Mouse (Mus musculus) C2C12 (cell line): ENCODE measurements around the gene Gabpb2. TPM values are rescaled to one million over a fixed set of nuclear protein-coding genes. Genes with fewer than 3 reads are reported as not detected.

Experiments
- H3K27me3 ChIP-seq: one replicate; pipeline ENCODE4 v1.6.1; 2011; ENCODE audit not compliant: control insufficient read depth, insufficient read depth, insufficient read length
- H3K36me3 ChIP-seq: one replicate; pipeline ENCODE4 v1.6.1; 2011; ENCODE audit not compliant: control insufficient read depth, insufficient read depth
- H3K4me3 ChIP-seq: one replicate; pipeline ENCODE4 v1.5.1; 2011; ENCODE audit warnings: mild to moderate bottlenecking, control low read depth; ENCODE audit not compliant: poor library complexity, insufficient read depth, severe bottlenecking
- H3K79me2 ChIP-seq: one replicate; pipeline ENCODE4 v1.6.1; 2011; ENCODE audit not compliant: control insufficient read depth, insufficient read depth
- H3K79me3 ChIP-seq: one replicate; pipeline ENCODE4 v1.6.1; 2011; ENCODE audit warnings: low read depth, control low read depth
- H3ac ChIP-seq: one replicate; pipeline ENCODE3; 2011; ENCODE audit warnings: low read depth; ENCODE audit not compliant: control insufficient read depth, insufficient read length
- CEBPB ChIP-seq: IDR thresholded peaks from one replicate; pipeline ENCODE4 v1.6.1; 2011; ENCODE audit warnings: low read depth, mild to moderate bottlenecking, control low read depth, moderate library complexity
- CTCF ChIP-seq: IDR thresholded peaks from one replicate; pipeline ENCODE4 v1.5.1; 2011; ENCODE audit not compliant: control insufficient read depth, insufficient read depth, insufficient read length
- FOSL1 ChIP-seq: IDR thresholded peaks from one replicate; pipeline ENCODE4 v1.8.0; 2011; ENCODE audit warnings: mild to moderate bottlenecking, low read length; ENCODE audit not compliant: poor library complexity, insufficient read depth, severe bottlenecking
- MAX ChIP-seq: IDR thresholded peaks from one replicate; pipeline ENCODE4 v1.6.1; 2011; ENCODE audit warnings: mild to moderate bottlenecking, control low read depth
- MYOD1 ChIP-seq: IDR thresholded peaks from one replicate; pipeline ENCODE4 v1.6.1; 2011; ENCODE audit warnings: low read depth; ENCODE audit not compliant: control insufficient read depth, insufficient read length
- MYOG ChIP-seq: IDR thresholded peaks from one replicate; pipeline ENCODE4 v1.6.1; 2011; ENCODE audit not compliant: control insufficient read depth, insufficient read length; ENCODE audit errors: extremely low read depth
- USF1 ChIP-seq: IDR thresholded peaks from one replicate; pipeline ENCODE4 v1.6.1; 2011; ENCODE audit warnings: low read depth, mild to moderate bottlenecking, control low read depth, moderate library complexity
- polyA plus RNA-seq: library from polyadenylated mRNA; unstranded; fragments of >200 nt; fragmentation: generic; extraction: Trizol; gene quantifications from one replicate; pipeline ENCODE4 v1.2.1, GENCODE M21; 2012; ENCODE audit warnings: missing spikeins

Gabpb2 gene
- polyA plus RNA-seq, 1 experiment, result 5.7 TPM

DNA sequence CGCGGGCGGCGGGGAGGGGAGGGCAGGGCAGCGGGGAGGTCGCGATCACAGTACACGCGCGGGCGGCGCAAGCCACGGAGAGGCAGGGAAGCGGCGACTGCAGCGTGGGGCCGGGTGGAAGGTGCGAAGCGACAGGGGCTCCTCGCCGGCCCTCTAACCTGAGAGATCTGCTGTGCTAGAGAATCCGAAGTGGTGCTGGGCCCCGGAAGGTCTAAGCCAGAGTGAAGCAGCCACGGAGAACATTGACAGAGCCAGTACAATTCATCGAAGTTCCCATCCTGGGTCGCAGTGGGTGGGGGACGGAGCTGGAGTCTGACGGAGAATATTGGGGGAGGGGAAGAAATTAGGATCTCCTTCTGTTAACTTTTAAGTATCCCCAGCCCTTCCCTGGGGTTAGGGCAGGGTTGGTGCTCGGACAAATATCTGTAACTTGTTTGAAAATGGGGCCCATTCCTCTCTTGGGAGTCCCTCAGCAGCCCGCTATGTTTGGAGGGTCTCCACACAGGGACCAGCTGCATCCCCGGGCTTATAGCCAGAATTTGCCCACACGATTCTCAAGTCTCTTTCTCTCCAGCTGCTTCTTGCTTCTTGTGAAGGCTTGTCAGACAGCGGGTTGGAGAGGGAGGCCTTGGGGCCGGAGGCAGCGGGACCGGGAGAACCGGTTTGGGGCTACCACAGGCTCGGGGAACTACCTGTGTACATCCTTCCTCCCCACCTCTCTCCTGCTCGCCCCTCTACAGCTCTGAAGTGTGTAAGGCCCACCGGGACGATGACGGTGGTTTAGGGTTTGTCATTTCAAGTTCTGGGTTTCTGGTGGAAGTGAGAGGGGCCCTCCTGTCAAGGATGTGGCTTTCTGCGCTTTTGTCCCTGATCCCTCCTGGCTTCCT lies 11.4 kb upstream of the Gabpb2 start:
- Histone ChIP-seq H3K79me3 (peaks cover 78% of the 10 kb centered on the region), H3K36me3 (peaks cover 47% of the 10 kb centered on the region), H3K27me3 (no peaks in the 10 kb centered on the region), H3K79me2 (peaks cover 99% of the 10 kb centered on the region), H3K4me3 (peak overlapping the region; percentile 69), H3ac (peak overlapping the region; percentile 87)
- TF ChIP-seq MAX (no peak), USF1 (no peak), CTCF (no peak), MYOD1 (no peak), CEBPB (no peak), MYOG (no peak), FOSL1 (no peak)

DNA sequence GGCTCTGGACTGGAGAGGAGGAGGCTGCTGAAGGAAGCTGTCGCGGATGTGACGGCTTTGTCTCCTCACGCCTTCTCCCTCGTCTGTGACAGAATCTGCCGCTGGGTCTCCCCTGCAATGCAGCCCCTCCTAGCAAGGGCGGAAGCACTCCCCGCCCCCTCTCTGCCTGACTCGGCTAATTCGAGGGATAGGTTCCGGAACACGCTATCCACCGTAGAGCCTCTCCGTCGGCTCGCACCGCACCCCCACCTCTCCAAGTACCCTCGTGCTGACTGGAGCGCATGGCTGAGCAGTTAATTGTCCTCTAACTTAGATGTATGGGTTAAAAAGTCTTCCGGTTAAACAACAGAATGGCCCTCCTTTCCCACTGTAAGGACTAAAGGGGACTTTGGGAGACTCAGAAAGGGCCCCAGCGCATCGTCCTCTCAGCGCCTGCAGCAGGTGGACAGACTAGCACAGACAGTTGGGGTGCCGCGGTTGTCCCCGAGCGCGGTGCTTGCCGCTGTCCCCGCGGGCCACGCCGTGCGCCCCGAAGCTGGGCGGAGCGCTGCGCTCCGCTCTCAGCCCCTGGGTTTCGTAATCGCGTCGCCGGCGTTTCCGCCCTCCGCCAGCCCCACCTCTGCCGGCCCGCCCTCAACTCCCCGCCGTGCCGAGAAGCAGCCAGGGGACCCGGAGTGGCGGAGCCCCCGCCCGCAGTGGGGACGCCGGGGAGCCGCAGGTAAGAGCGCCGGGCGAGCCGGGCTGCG lies 10.6 kb upstream of the Gabpb2 start, which contains the start of gene Cdc42se1:
Gene Cdc42se1 (plus strand): TSS at position 585 of the 746 bp plus-strand sequence.
- Histone ChIP-seq H3K4me3 (peak within 1 kb of the TSS; percentile 69), H3ac (peak within 1 kb of the TSS; percentile 87), H3K27me3 (no peaks in the 10 kb centered on the region), H3K79me3 (peaks cover 83% of the 10 kb centered on the region), H3K79me2 (peaks cover 99% of the 10 kb centered on the region), H3K36me3 (peaks cover 47% of the 10 kb centered on the region)
- TF ChIP-seq USF1, result no peak
- peak; percentile 88 for TF ChIP-seq CEBPB

DNA sequence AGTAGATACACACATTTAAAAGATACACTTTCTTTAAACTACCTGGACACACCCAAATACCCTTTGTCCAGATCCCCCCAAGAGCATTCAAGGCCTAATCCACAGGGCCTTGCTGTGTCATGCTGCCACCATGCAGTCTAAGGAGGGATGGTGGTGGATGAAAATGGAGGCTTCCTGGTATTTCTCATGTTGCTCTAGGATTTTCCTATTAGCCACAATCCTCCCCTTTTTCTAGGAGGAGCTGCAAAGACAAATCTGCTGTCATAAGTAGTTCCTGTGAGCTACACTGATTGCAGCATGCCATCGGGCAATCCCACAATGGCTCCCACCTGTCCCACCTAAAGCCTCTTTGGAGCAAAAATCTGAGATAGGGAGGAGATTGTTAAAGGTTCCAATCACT lies 9.5 kb upstream of the Gabpb2 start:
- Histone ChIP-seq H3K27me3 (no peaks in the 10 kb centered on the region), H3K79me2 (peaks cover 100% of the 10 kb centered on the region), H3ac (peak overlapping the region; percentile 61), H3K36me3 (peaks cover 46% of the 10 kb centered on the region), H3K79me3 (peaks cover 87% of the 10 kb centered on the region), H3K4me3 (peak overlapping the region; percentile 69)
- TF ChIP-seq CTCF (no peak), FOSL1 (no peak), MYOD1 (no peak), MAX (peak; percentile 70), MYOG (no peak), USF1 (no peak), CEBPB (no peak)

GRCm38 (mm10) chr3:95224295-95224694 lies 6.6 kb upstream of the Gabpb2 start:
- Histone ChIP-seq H3K4me3 (no peak overlapping the region), H3K79me2 (peaks cover 94% of the 10 kb centered on the region), H3ac (no peak overlapping the region), H3K27me3 (no peaks in the 10 kb centered on the region), H3K36me3 (peaks cover 70% of the 10 kb centered on the region), H3K79me3 (peaks cover 71% of the 10 kb centered on the region)
- TF ChIP-seq CEBPB (no peak), MYOG (no peak), MAX (no peak), MYOD1 (no peak)

DNA sequence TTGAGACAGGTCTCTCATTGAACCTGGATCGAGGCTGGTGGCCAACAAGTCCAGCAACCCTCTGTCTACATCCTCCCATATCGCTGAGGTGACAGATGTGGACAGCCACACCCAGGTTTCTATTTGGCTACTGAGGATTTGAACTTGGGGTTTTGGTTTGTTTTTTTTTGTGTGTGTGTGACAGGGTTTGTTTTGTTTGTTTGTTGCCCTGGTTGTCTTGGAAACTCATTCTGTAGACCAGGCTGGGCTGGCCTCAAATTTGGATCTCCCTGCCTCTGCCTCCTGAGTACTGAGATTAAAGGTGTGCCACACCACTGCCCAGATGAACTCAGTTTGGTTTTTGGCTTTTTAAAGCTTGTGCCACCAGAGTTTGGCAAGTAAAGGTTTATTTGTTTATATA lies 5.3 kb upstream of the Gabpb2 start:
- Histone ChIP-seq H3K4me3 (no peak overlapping the region), H3ac (no peak overlapping the region), H3K79me2 (peaks cover 82% of the 10 kb centered on the region), H3K27me3 (no peaks in the 10 kb centered on the region), H3K36me3 (peaks cover 75% of the 10 kb centered on the region), H3K79me3 (peaks cover 65% of the 10 kb centered on the region)
- no peak for TF ChIP-seq CTCF
- no peak for TF ChIP-seq MAX
- no peak for TF ChIP-seq MYOG
- no peak for TF ChIP-seq FOSL1
- TF ChIP-seq CEBPB, result no peak
- TF ChIP-seq USF1, result no peak
- no peak for TF ChIP-seq MYOD1
